Mouse (Mus musculus): Measurements from ENCODE around the gene Ptprn2. TPM values are rescaled to one million over a fixed set of nuclear protein-coding genes. Genes with fewer than 3 reads are reported as not detected.

Gene Ptprn2
- total RNA-seq, 1 experiment from 2014 or later, result not detected

- ATAC-seq (replicated peaks; ENCODE audit: insufficient number of reproducible peaks, low FRiP score, low TSS enrichment, poor library complexity, severe bottlenecking), result no peak
Measured at GRCm38 (mm10) chr12:117251663-117252425, 766.3 kb downstream of the Ptprn2 start.

- no peak for ATAC-seq (replicated peaks; ENCODE audit: insufficient number of reproducible peaks, low FRiP score, low TSS enrichment, poor library complexity, severe bottlenecking)
Measured at GRCm38 (mm10) chr12:117252426-117252779, 766.9 kb downstream of the Ptprn2 start.

- no peak for ATAC-seq (replicated peaks; ENCODE audit: insufficient number of reproducible peaks, low FRiP score, low TSS enrichment, poor library complexity, severe bottlenecking)
Measured at GRCm38 (mm10) chr12:117254356-117254755, 768.8 kb downstream of the Ptprn2 start.

GRCm38 (mm10) chr12:117255325-117255724 lies 769.8 kb downstream of the Ptprn2 start:
- 0 out of 2 replicates have a peak, but pooled peaks have one; percentile 19 for ATAC-seq (replicated peaks; ENCODE audit: insufficient number of reproducible peaks, low FRiP score, low TSS enrichment, poor library complexity, severe bottlenecking)

- no peak for ATAC-seq (replicated peaks; ENCODE audit: insufficient number of reproducible peaks, low FRiP score, low TSS enrichment, poor library complexity, severe bottlenecking)
Measured at GRCm38 (mm10) chr12:117255776-117256342, 770.3 kb downstream of the Ptprn2 start.

- no peak for ATAC-seq (replicated peaks; ENCODE audit: insufficient number of reproducible peaks, low FRiP score, low TSS enrichment, poor library complexity, severe bottlenecking)
Measured at GRCm38 (mm10) chr12:117256849-117257204, 771.3 kb downstream of the Ptprn2 start.

- no peak for ATAC-seq (replicated peaks; ENCODE audit: insufficient number of reproducible peaks, low FRiP score, low TSS enrichment, poor library complexity, severe bottlenecking)
Measured at GRCm38 (mm10) chr12:117257205-117257920, 771.8 kb downstream of the Ptprn2 start.

GRCm38 (mm10) chr12:117257921-117258497 lies 772.5 kb downstream of the Ptprn2 start:
- no peak for ATAC-seq (replicated peaks; ENCODE audit: insufficient number of reproducible peaks, low FRiP score, low TSS enrichment, poor library complexity, severe bottlenecking)

GRCm38 (mm10) chr12:117260391-117261164 lies 775.1 kb downstream of the Ptprn2 start:
- ATAC-seq (replicated peaks; ENCODE audit: insufficient number of reproducible peaks, low FRiP score, low TSS enrichment, poor library complexity, severe bottlenecking), result no peak

- ATAC-seq (replicated peaks; ENCODE audit: insufficient number of reproducible peaks, low FRiP score, low TSS enrichment, poor library complexity, severe bottlenecking), result no peak
Measured at GRCm38 (mm10) chr12:117261165-117261440, 775.6 kb downstream of the Ptprn2 start.

- ATAC-seq (replicated peaks; ENCODE audit: insufficient number of reproducible peaks, low FRiP score, low TSS enrichment, poor library complexity, severe bottlenecking), result no peak
Measured at GRCm38 (mm10) chr12:117262003-117262402, 776.5 kb downstream of the Ptprn2 start.

- ATAC-seq (replicated peaks; ENCODE audit: insufficient number of reproducible peaks, low FRiP score, low TSS enrichment, poor library complexity, severe bottlenecking), result no peak
Measured at GRCm38 (mm10) chr12:117263081-117263480, 777.6 kb downstream of the Ptprn2 start.

GRCm38 (mm10) chr12:117265211-117265610 lies 779.7 kb downstream of the Ptprn2 start:
- no peak for ATAC-seq (replicated peaks; ENCODE audit: insufficient number of reproducible peaks, low FRiP score, low TSS enrichment, poor library complexity, severe bottlenecking)

GRCm38 (mm10) chr12:117268543-117269172 lies 783.1 kb downstream of the Ptprn2 start:
- ATAC-seq (replicated peaks; ENCODE audit: insufficient number of reproducible peaks, low FRiP score, low TSS enrichment, poor library complexity, severe bottlenecking), result no peak

- ATAC-seq (replicated peaks; ENCODE audit: insufficient number of reproducible peaks, low FRiP score, low TSS enrichment, poor library complexity, severe bottlenecking), result no peak
Measured at GRCm38 (mm10) chr12:117269310-117269709, 783.8 kb downstream of the Ptprn2 start.

- ATAC-seq (replicated peaks; ENCODE audit: insufficient number of reproducible peaks, low FRiP score, low TSS enrichment, poor library complexity, severe bottlenecking), result no peak
Measured at GRCm38 (mm10) chr12:117270199-117270598, 784.7 kb downstream of the Ptprn2 start.

- ATAC-seq (replicated peaks; ENCODE audit: insufficient number of reproducible peaks, low FRiP score, low TSS enrichment, poor library complexity, severe bottlenecking), result no peak
Measured at GRCm38 (mm10) chr12:117273166-117273565, 787.6 kb downstream of the Ptprn2 start.

- no peak for ATAC-seq (replicated peaks; ENCODE audit: insufficient number of reproducible peaks, low FRiP score, low TSS enrichment, poor library complexity, severe bottlenecking)
Measured at GRCm38 (mm10) chr12:117274576-117274975, 789.1 kb downstream of the Ptprn2 start.

- ATAC-seq (replicated peaks; ENCODE audit: insufficient number of reproducible peaks, low FRiP score, low TSS enrichment, poor library complexity, severe bottlenecking), result no peak
Measured at GRCm38 (mm10) chr12:117280790-117281189, 795.3 kb downstream of the Ptprn2 start.
